Mouse (Mus musculus) neural tube, embryonic 12.5 days (tissue): ENCODE results near the gene Lrfn4. TPM values are rescaled to one million over a fixed set of nuclear protein-coding genes. Genes with fewer than 3 reads are reported as not detected.

ENCODE experiments used
- ATAC-seq: fragments of 200-750 bp; cut with Nextera tagmentation; 2 replicates; pipeline ENCODE4 v1.8.0; 2017; ENCODE audit warnings: low read depth, mild to moderate bottlenecking, moderate TSS enrichment, moderate library complexity; ENCODE audit not compliant: low FRiP score
- H3K27ac ChIP-seq: fragments of 300-500 bp; sonication (generic); 2 replicates; pipeline ENCODE4 v1.5.1; 2016
- H3K27me3 ChIP-seq: fragments of 300-500 bp; sonication (generic); replicated peaks from 2 replicates; pipeline ENCODE4 v1.6.1; 2016; ENCODE audit warnings: mild to moderate bottlenecking
- H3K36me3 ChIP-seq: fragments of 300-500 bp; sonication (generic); 2 replicates; pipeline ENCODE4 v1.6.1; 2016; ENCODE audit warnings: mild to moderate bottlenecking
- H3K4me1 ChIP-seq: fragments of 300-500 bp; sonication (generic); 2 replicates; pipeline ENCODE4 v1.6.1; 2016
- H3K4me2 ChIP-seq: fragments of 300-500 bp; sonication (generic); replicated peaks from 2 replicates; pipeline ENCODE4 v1.6.1; 2016; ENCODE audit warnings: mild to moderate bottlenecking
- H3K4me3 ChIP-seq: fragments of 300-500 bp; sonication (generic); 2 replicates; pipeline ENCODE4 v1.5.1; 2016
- H3K9ac ChIP-seq: fragments of 300-500 bp; sonication (generic); 2 replicates; pipeline ENCODE4 v1.6.1; 2016; ENCODE audit warnings: mild to moderate bottlenecking
- H3K9me3 ChIP-seq: fragments of 300-500 bp; sonication (generic); 2 replicates; pipeline ENCODE4 v1.6.1; 2016; ENCODE audit warnings: mild to moderate bottlenecking
- WGBS: fragments of 180-500 bp; shearing (Covaris S2); methylation state at CpG from one replicate; pipeline ENCODE4 v1.1.7; 2016; 5-methylcytosine and 5-hydroxymethylcytosine counted together
- polyA plus RNA-seq: library from polyadenylated mRNA; unstranded; fragments of >200 nt; fragmentation: Nextera tagmentation; extraction: Ambion mirVana; gene quantifications from 2 replicates; pipeline ENCODE4 v1.2.1, GENCODE M21; 2016

Gene Lrfn4
- 15.6 and 17.9 TPM in 2 replicates for polyA plus RNA-seq

DNA sequence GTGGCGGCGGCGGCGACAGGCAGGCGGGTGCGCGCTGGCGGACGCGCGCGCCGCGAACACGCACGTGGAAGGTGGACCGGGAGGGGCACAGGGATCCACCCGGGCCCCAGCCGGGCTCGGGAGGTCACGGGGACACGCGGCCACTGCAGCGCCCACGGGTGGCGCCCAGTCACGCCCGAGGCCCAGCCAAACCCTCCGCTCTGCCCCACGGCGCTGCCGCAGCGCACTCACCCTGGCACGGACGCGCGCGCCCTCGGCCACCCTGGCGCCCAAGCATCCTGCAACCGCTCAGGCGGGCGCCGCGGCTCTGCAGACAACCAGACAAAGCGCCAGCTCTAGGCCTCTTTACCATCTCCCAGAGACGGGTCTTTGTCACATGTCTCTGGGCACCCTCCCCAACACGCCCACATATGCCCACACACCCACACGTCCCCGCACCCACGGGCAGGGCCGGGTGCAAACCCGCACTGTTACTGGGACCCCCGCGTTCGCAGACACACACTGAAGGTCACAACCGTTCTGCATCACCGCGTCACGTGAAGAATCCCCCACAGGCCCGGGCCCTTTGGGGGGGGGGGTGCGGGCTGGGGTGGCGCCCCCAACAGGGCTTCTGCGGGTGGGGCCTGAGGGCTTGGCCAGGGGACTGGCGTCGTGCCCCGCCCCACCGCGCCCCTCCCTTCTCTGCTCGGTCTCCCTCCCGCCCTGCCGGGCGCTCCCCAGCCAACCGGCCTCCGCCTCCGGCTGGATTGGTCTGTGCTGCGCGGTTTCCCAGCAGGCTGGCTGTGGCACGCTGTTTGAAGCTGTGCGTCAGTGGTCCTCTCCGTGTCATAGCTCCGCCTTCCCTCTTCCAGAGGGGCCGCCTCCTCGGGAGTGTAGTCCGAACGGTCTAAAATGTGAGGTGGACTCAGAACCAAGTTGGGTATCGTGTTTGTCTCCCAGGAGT is at the start of gene Lrfn4:
Lrfn4 (minus strand) TSS at position 517 of the 943 bp plus-strand sequence.
- Histone ChIP-seq H3K9ac (peak within 1 kb of the TSS; percentile 98), H3K9me3 (no peaks in the 10 kb centered on the region), H3K4me3 (peak within 1 kb of the TSS; percentile 96), H3K36me3 (peaks cover 36% of the 10 kb centered on the region), H3K4me2 (peak within 1 kb of the TSS; percentile 85), H3K4me1 (peaks cover 40% of the 10 kb centered on the region), H3K27ac (peak within 1 kb of the TSS; percentile 83), H3K27me3 (no peaks in the 10 kb centered on the region; the same call in 1 of the 2 replicates)
- WGBS: 1% methylated on average over 82 of the region's 87 CpGs
- peak; percentile 91 for ATAC-seq

GRCm38 (mm10) chr19:4658156-4658555 is 42.7 kb upstream of the Lrfn4 start:
- H3K27ac ChIP-seq: no peak overlapping the region
- H3K9ac ChIP-seq: no peak overlapping the region
- no peaks in the 10 kb centered on the region for H3K36me3 ChIP-seq
- no peak overlapping the region for H3K4me3 ChIP-seq
- no peaks in the 10 kb centered on the region for H3K4me1 ChIP-seq
- ATAC-seq: no peak
- H3K4me2 ChIP-seq: no peak overlapping the region
- 92% methylated on average over 5 of the region's 5 CpGs for WGBS
- H3K27me3 ChIP-seq: no peaks in the 10 kb centered on the region
- H3K9me3 ChIP-seq: no peaks in the 10 kb centered on the region

DNA sequence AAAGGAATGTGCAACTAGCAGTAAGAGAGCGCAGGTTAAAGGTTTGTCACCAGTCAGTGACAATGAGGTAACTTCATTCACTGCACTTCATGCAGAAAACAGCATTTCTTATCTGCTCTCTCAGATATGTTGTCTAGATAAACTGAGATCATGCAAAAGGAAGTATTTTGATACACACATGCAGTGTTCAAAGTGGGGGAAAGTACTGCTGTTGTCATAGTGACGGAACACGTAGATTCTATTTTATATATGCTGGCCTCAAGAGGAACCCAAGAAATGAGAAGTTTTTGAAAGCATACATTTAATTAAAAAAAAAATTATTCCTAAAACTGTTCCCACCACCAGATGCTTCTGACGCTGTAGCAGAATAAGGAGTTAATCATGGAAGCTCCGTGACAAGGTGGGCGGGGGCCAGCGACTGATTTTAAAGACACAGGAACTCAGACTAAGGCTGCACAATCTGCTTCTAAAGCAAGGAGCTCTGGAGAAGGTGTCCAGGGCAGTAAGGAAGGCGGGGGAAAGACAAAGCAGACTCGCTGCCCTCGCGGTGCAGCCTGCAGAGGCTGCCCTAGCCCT is 31.5 kb upstream of the Lrfn4 start:
- Histone ChIP-seq H3K4me2 (no peak overlapping the region), H3K27me3 (no peaks in the 10 kb centered on the region), H3K9ac (no peak overlapping the region), H3K9me3 (no peaks in the 10 kb centered on the region), H3K4me1 (no peaks in the 10 kb centered on the region), H3K27ac (no peak overlapping the region), H3K4me3 (no peak overlapping the region), H3K36me3 (no peaks in the 10 kb centered on the region)
- ATAC-seq: no peak
- 84% methylated on average over 11 of the region's 11 CpGs for WGBS

GRCm38 (mm10) chr19:4644271-4644670 is 28.8 kb upstream of the Lrfn4 start:
- H3K36me3 ChIP-seq: no peaks in the 10 kb centered on the region
- no peaks in the 10 kb centered on the region for H3K4me1 ChIP-seq
- H3K4me2 ChIP-seq: no peak overlapping the region
- H3K27ac ChIP-seq: no peak overlapping the region
- H3K4me3 ChIP-seq: no peak overlapping the region
- H3K9ac ChIP-seq: no peak overlapping the region
- no peak for ATAC-seq
- no peaks in the 10 kb centered on the region for H3K27me3 ChIP-seq
- no peaks in the 10 kb centered on the region for H3K9me3 ChIP-seq
- WGBS: 46% methylated on average over 10 of the region's 10 CpGs

- Histone ChIP-seq H3K27me3 (no peaks in the 10 kb centered on the region), H3K9me3 (no peaks in the 10 kb centered on the region), H3K36me3 (no peaks in the 10 kb centered on the region), H3K4me2 (no peak overlapping the region), H3K4me1 (no peaks in the 10 kb centered on the region), H3K9ac (no peak overlapping the region), H3K27ac (no peak overlapping the region), H3K4me3 (no peak overlapping the region)
- no peak for ATAC-seq
- WGBS: 61% methylated on average over 4 of the region's 4 CpGs
Observed at GRCm38 (mm10) chr19:4635986-4636385, 20.5 kb upstream of the Lrfn4 start.

GRCm38 (mm10) chr19:4628819-4629218 is 13.4 kb upstream of the Lrfn4 start:
- peaks cover 20% of the 10 kb centered on the region for H3K4me1 ChIP-seq
- no peak overlapping the region for H3K9ac ChIP-seq
- no peak overlapping the region for H3K4me2 ChIP-seq
- peaks cover 1% of the 10 kb centered on the region for H3K36me3 ChIP-seq
- ATAC-seq: no peak
- 0% methylated on average over 1 of the region's 1 CpGs for WGBS
- no peaks in the 10 kb centered on the region for H3K9me3 ChIP-seq
- no peak overlapping the region for H3K4me3 ChIP-seq
- H3K27ac ChIP-seq: no peak overlapping the region
- no peaks in the 10 kb centered on the region for H3K27me3 ChIP-seq

DNA sequence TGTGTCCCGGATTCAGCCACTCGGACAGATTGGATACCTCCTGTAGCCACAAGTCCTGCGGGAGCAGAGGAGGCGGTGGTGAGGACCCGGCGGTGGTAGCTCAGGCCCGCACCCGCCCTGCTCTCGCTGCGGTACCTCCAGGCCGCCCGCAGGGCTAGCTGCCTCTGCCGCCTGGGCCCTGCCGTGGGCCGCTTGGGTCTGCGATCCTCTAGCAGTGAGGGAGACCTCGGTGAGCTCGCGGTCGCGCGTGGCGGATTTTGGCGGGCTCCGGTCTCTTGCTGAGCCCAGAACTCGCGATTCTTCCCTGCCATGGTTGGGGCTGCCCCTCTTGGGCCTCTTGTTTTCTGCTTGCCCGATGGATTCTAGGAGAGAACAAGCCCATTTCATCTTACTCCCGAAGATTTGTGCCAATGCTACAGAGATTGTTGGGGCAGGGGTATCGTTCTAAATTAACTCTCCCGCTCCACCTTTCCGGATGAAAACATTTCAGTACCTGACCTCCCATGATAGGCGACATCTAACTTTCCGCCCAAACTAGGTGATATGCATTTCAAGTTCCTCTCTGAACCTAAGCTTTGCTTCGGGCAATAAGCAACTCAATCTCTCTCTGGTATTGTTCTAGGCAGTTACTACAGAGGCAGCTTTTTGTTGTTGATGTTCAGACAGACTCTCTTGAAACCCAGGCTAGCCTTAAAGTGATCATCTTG is 10.5 kb upstream of the Lrfn4 start:
- H3K4me3 ChIP-seq: peak overlapping the region; percentile 82
- H3K4me1 ChIP-seq: peaks cover 20% of the 10 kb centered on the region
- H3K27ac ChIP-seq: 0 out of 2 replicates have a peak overlapping the region, but pooled peaks have one; percentile 59
- peak overlapping the region; percentile 80 for H3K4me2 ChIP-seq
- no peaks in the 10 kb centered on the region for H3K27me3 ChIP-seq
- H3K9me3 ChIP-seq: no peaks in the 10 kb centered on the region
- ATAC-seq: peak; percentile 63
- WGBS: 2% methylated on average over 35 of the region's 35 CpGs
- peak overlapping the region; percentile 89 for H3K9ac ChIP-seq
- H3K36me3 ChIP-seq: peaks cover 30% of the 10 kb centered on the region

DNA sequence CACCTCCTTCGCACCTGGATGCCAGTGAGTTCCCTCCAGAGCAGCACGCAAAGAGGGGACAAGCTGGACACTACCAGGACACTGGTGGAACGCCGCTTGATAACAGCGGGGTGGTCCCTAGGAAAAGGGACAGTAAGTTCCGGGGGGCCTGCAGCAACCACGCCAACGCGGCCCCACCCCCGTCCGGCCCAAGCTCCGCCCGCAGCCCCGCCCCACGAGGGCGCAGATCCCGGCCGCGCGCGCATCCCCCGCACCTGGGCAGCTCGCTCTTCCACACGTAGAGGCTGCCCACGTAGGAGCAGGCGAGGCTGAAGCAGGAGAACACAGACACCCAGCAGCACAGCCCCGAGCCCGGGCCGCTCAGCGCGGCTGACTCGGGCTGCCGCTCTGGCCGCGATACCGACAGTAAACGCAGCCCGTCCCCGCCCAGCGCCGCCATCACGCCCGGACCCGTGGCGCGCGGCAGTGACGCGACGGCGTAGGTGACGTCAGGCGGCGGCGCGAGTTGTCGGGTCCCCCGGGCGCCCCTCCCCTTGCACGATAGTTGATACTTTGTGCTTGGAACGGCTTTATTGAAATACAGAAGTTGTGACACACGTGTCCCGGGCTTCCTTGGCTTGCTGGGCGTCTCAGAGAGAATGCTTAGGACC is 9.8 kb upstream of the Lrfn4 start, which contains the start of gene Rce1:
Rce1 (minus strand) TSS at position 463 of the 650 bp plus-strand sequence.
- Histone ChIP-seq H3K4me1 (peaks cover 20% of the 10 kb centered on the region), H3K36me3 (peaks cover 37% of the 10 kb centered on the region), H3K9ac (peak within 1 kb of the TSS; percentile 89), H3K27ac (peak within 1 kb of the TSS; percentile 59; the same call in 1 of the 2 replicates), H3K4me3 (peak within 1 kb of the TSS; percentile 82), H3K9me3 (no peaks in the 10 kb centered on the region), H3K27me3 (no peaks in the 10 kb centered on the region), H3K4me2 (peak within 1 kb of the TSS; percentile 80)
- ATAC-seq: peak; percentile 85
- under 1% methylated on average over 64 of the region's 64 CpGs for WGBS

- peaks cover 20% of the 10 kb centered on the region for H3K4me1 ChIP-seq
- WGBS: 36% methylated on average over 4 of the region's 4 CpGs
- H3K4me3 ChIP-seq: peak overlapping the region; percentile 82
- no peaks in the 10 kb centered on the region for H3K9me3 ChIP-seq
- H3K36me3 ChIP-seq: peaks cover 41% of the 10 kb centered on the region
- no peaks in the 10 kb centered on the region for H3K27me3 ChIP-seq
- ATAC-seq: no peak
- H3K9ac ChIP-seq: peak overlapping the region; percentile 89
- peak overlapping the region; percentile 80 for H3K4me2 ChIP-seq
- H3K27ac ChIP-seq: 0 out of 2 replicates have a peak overlapping the region, but pooled peaks have one; percentile 3
Observed at GRCm38 (mm10) chr19:4624406-4625178, 9.1 kb upstream of the Lrfn4 start.

DNA sequence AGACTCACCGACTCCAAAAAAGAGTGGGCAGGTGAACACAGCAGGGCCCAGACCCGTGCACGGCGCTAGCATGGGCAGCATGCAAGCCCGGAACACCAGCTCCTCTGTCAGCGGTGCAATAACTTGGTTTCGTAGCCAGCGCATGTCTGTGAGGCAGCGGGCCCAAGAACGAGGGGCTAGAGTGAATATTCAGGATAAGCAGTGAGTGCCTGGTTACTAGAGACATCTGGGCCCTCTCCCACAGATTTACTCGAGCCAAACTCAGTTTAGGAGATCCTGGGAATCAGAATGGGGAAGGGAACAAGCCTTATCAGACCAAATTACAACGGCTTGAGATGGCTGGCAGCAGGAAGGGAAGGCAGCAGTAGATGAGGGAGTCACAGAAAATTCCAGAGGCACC is 8.5 kb upstream of the Lrfn4 start:
- peaks cover 20% of the 10 kb centered on the region for H3K4me1 ChIP-seq
- no peak for ATAC-seq
- WGBS: 93% methylated on average over 12 of the region's 12 CpGs

DNA sequence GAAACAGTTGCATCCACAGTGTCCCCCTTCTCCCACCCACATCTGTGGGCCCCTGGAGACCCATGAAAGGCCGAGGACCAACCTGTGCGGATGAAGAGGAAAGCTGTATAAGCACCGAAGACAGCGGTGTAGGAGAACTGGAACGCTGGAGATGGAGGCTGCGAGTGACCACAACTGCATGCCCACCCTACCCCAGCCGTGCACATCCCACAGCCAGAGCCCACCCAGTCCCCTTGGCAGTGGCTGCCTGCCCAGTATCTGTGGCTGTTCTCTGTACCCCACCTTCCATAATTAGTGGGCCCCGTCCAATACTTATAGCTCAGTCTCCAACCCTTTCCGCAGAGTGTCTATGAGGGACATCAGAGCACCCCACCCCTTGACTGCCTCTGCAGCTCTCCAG is 8.0 kb upstream of the Lrfn4 start:
- Histone ChIP-seq H3K9ac (no peak overlapping the region), H3K4me3 (no peak overlapping the region), H3K4me2 (no peak overlapping the region), H3K36me3 (peaks cover 41% of the 10 kb centered on the region), H3K4me1 (peaks cover 20% of the 10 kb centered on the region), H3K27ac (no peak overlapping the region), H3K9me3 (no peaks in the 10 kb centered on the region), H3K27me3 (no peaks in the 10 kb centered on the region)
- WGBS: 92% methylated on average over 9 of the region's 9 CpGs
- no peak for ATAC-seq

More for the DNA sequence above, 8.5 kb upstream of the Lrfn4 start:
- Histone ChIP-seq H3K4me2 (no peak overlapping the region), H3K27me3 (no peaks in the 10 kb centered on the region), H3K4me3 (no peak overlapping the region), H3K27ac (no peak overlapping the region), H3K9me3 (no peaks in the 10 kb centered on the region), H3K36me3 (peaks cover 41% of the 10 kb centered on the region), H3K9ac (no peak overlapping the region)
